ENCODE assay signal across 8 mouse cellular contexts in genomic region chr17:79353446-79354173, GRCm38 (mm10). TPM values are rescaled to one million over a fixed set of nuclear protein-coding genes. Genes with fewer than 3 reads are reported as not detected.
DNase-seq lines count a peak whose midpoint lies in the region; ATAC-seq and TF ChIP-seq lines count a peak whose summit lies in the region.

No protein-coding gene starts in this region.

- H3K36me3 ChIP-seq in megakaryocyte, embryonic 14.5 days (replicated peaks; ENCODE audit: low read length) = peaks cover 22% of the 10 kb centered on the region
- no peaks in the 10 kb centered on the region for H3K36me3 ChIP-seq in forebrain, embryonic 13.5 days (ENCODE audit: poor library complexity, severe bottlenecking)
- no peaks in the 10 kb centered on the region for H3K36me3 ChIP-seq in hindbrain, postnatal 0 days (ENCODE audit: insufficient read depth, low read length)
- H3K36me3 ChIP-seq in midbrain, embryonic 11.5 days (ENCODE audit: control insufficient read depth, insufficient read depth, low read length) = no peaks in the 10 kb centered on the region

- TF ChIP-seq CTCF in hindbrain, postnatal 0 days (IDR thresholded peaks at IDR 0.05; ENCODE audit: low read depth) = no peak

- DNase-seq in hindbrain, postnatal 0 days (ENCODE audit: low spot score) = peak; percentile 25
- no peak for DNase-seq in midbrain, embryonic 11.5 days (ENCODE audit: low spot score, missing footprints)
- DNase-seq in thymus, postnatal 36 days = peak; percentile 18 to 35
- DNase-seq in urinary bladder, adult 18-20 months (ENCODE audit: low spot score in 2 of 2) = no peak
- no peak for DNase-seq in frontal cortex, postnatal 25 days (ENCODE audit: low spot score in 2 of 2)

- peak overlapping the region; percentile 77 for H3K9ac ChIP-seq in forebrain, embryonic 13.5 days
- H3K9ac ChIP-seq in hindbrain, postnatal 0 days (replicated peaks; ENCODE audit: low read length) = peak overlapping the region; percentile 92
- peak overlapping the region; percentile 72; the same call in 1 of the 2 replicates for H3K9ac ChIP-seq in midbrain, embryonic 11.5 days (ENCODE audit: low read length)

- peak overlapping the region; percentile 78 for H3K4me2 ChIP-seq in forebrain, embryonic 13.5 days
- peak overlapping the region; percentile 82 for H3K4me2 ChIP-seq in hindbrain, postnatal 0 days (ENCODE audit: low read depth, low read length)
- H3K4me2 ChIP-seq in midbrain, embryonic 11.5 days = peak overlapping the region; percentile 80

- H3K27ac ChIP-seq in forebrain, embryonic 13.5 days = peak overlapping the region; percentile 89
- peak overlapping the region; percentile 90 for H3K27ac ChIP-seq in hindbrain, postnatal 0 days
- no peak overlapping the region for H3K27ac ChIP-seq in midbrain, embryonic 11.5 days (ENCODE audit: low read depth, low read length)

- H3K4me3 ChIP-seq in megakaryocyte, embryonic 14.5 days (replicated peaks) = peak overlapping the region; percentile 92
- peak overlapping the region; percentile 71 for H3K4me3 ChIP-seq in forebrain, embryonic 13.5 days
- peak overlapping the region; percentile 71 for H3K4me3 ChIP-seq in hindbrain, postnatal 0 days (ENCODE audit: low read length)
- peak overlapping the region; percentile 56 for H3K4me3 ChIP-seq in midbrain, embryonic 11.5 days (ENCODE audit: low read depth, low read length)

- H3K4me1 ChIP-seq in megakaryocyte, embryonic 14.5 days = peaks cover 73% of the 10 kb centered on the region
- H3K4me1 ChIP-seq in forebrain, embryonic 13.5 days = peaks cover 26% of the 10 kb centered on the region
- peaks cover 12% of the 10 kb centered on the region; the same call in 1 of the 2 replicates for H3K4me1 ChIP-seq in hindbrain, postnatal 0 days (ENCODE audit: insufficient read depth, low read length)
- peaks cover 2% of the 10 kb centered on the region; the same call in 1 of the 2 replicates for H3K4me1 ChIP-seq in midbrain, embryonic 11.5 days (ENCODE audit: control insufficient read depth, insufficient read depth, low read length)

- H3K27me3 ChIP-seq in megakaryocyte, embryonic 14.5 days (replicated peaks) = peaks cover 8% of the 10 kb centered on the region
- H3K27me3 ChIP-seq in forebrain, embryonic 13.5 days = peaks cover 10% of the 10 kb centered on the region
- H3K27me3 ChIP-seq in hindbrain, postnatal 0 days (ENCODE audit: insufficient read depth, low read length) = no peaks in the 10 kb centered on the region
- peaks cover 26% of the 10 kb centered on the region for H3K27me3 ChIP-seq in midbrain, embryonic 11.5 days (ENCODE audit: control insufficient read depth, insufficient read depth, low read length)

- ATAC-seq in megakaryocyte, adult 5-6 weeks (ENCODE audit: poor library complexity, severe bottlenecking) = no peak
- ATAC-seq in forebrain, embryonic 13.5 days = peak; percentile 17; the same call in 1 of the 2 replicates
- no peak for ATAC-seq in hindbrain, postnatal 0 days
- ATAC-seq in midbrain, embryonic 11.5 days (ENCODE audit: low FRiP score) = no peak

- H3K9me3 ChIP-seq in megakaryocyte, embryonic 14.5 days = no peaks in the 10 kb centered on the region
- H3K9me3 ChIP-seq in forebrain, embryonic 13.5 days (replicated peaks) = no peaks in the 10 kb centered on the region
- no peaks in the 10 kb centered on the region for H3K9me3 ChIP-seq in hindbrain, postnatal 0 days (ENCODE audit: low read length)
- no peaks in the 10 kb centered on the region for H3K9me3 ChIP-seq in midbrain, embryonic 11.5 days (ENCODE audit: control insufficient read depth, low read length)

- 5% methylated on average over 16 of the region's 16 CpGs for WGBS in forebrain, embryonic 13.5 days
- WGBS in hindbrain, postnatal 0 days = 6% methylated on average over 16 of the region's 16 CpGs
- 3% methylated on average over 16 of the region's 16 CpGs for WGBS in midbrain, embryonic 11.5 days

RNA-seq across cellular contexts. Expression of gene Cdc42ep3, which starts 1.3 kb away (rescaled TPM):
- 0.99 and 5.5 TPM in 2 replicates for polyA plus RNA-seq in megakaryocyte, embryonic 14.5 days (2012; ENCODE audit: insufficient read depth, low replicate concordance)
- total RNA-seq in megakaryocyte, adult 5-6 weeks (2015) = 70.3 and 75.4 TPM in 2 replicates
- total RNA-seq in megakaryocyte, adult 5-6 weeks (2017) = 170 and 190 TPM in 2 replicates
- polyA plus RNA-seq in forebrain, embryonic 13.5 days (2015; fragmentation: Nextera tagmentation; extraction: Ambion mirVana) = 33.5 TPM in 2 replicates
- total RNA-seq in hindbrain, postnatal 0 days (2014; rRNA removed) = 18.1 and 22.3 TPM in 2 replicates
- polyA plus RNA-seq in hindbrain, postnatal 0 days (2015; fragmentation: Nextera tagmentation; extraction: Ambion mirVana) = 34.9 and 35.9 TPM in 2 replicates
- 18.0 and 21.3 TPM in 2 replicates for polyA plus RNA-seq in midbrain, embryonic 11.5 days (2014; fragmentation: Nextera tagmentation; extraction: Ambion mirVana)

Comparison
In these comparisons a context has a peak if more than half of its experiments do, and no peak if none do; other contexts are left out.
1. DNase-seq: peak in hindbrain, postnatal 0 days (single experiment) and thymus, postnatal 36 days (2 of 2); none in midbrain, embryonic 11.5 days (single experiment), urinary bladder, adult 18-20 months (0 of 2) and frontal cortex, postnatal 25 days (0 of 2).
2. Peak in every context shown above with its lines, with median percentiles within 50 percentile points of each other: H3K4me3 ChIP-seq, H3K4me2 ChIP-seq and H3K9ac ChIP-seq.